ENCODE assay signal across 13 mouse cellular contexts in genomic region chr1:179443423-179443822, GRCm38 (mm10).
"Had no signal": no experiment of that assay in that cellular context is flagged by ENCODE, and none has a peak within 500 bp of the region (broad histone marks: within the 10 kb centered on the region; RNA-seq: fewer than 3 reads in every experiment).

No protein-coding gene starts in this region.

- H3K9me3 ChIP-seq: liver, embryonic 15.5 days; midbrain, embryonic 10.5 days; stomach, embryonic 15.5 days had no signal

- ATAC-seq: intestine, postnatal 0 days; lung, postnatal 0 days had no signal

- DNase-seq: lung, adult 2 months; lung, postnatal 36 days; midbrain, embryonic 14.5 days; right cerebral cortex, postnatal 14 days; thymus, adult 2 months; thymus, postnatal 25 days had no signal

- H3K36me3 ChIP-seq: liver, embryonic 15.5 days; midbrain, embryonic 10.5 days; stomach, embryonic 15.5 days had no signal

- H3K4me2 ChIP-seq: liver, embryonic 11.5 days; liver, embryonic 15.5 days; stomach, embryonic 15.5 days had no signal

- H3K9ac ChIP-seq: liver, embryonic 15.5 days; stomach, embryonic 15.5 days had no signal

- H3K4me1 ChIP-seq: liver, embryonic 15.5 days; stomach, embryonic 15.5 days had no signal

- H3K27ac ChIP-seq: left cerebral cortex, adult 2 months; liver, embryonic 15.5 days; midbrain, embryonic 10.5 days; stomach, embryonic 15.5 days had no signal

- H3K27me3 ChIP-seq: liver, embryonic 15.5 days; stomach, embryonic 15.5 days had no signal

- H3K4me3 ChIP-seq: left cerebral cortex, adult 2 months; liver, embryonic 15.5 days; midbrain, embryonic 10.5 days; stomach, embryonic 15.5 days had no signal
